Mouse (Mus musculus): ENCODE measurements at regions not wholly inside any gene's neighbourhood (a gene's known extent, or its start where the extent isn't known, plus 50 kb on each side); places are given as distances from the start of the nearest gene placed in this dataset.

DNA sequence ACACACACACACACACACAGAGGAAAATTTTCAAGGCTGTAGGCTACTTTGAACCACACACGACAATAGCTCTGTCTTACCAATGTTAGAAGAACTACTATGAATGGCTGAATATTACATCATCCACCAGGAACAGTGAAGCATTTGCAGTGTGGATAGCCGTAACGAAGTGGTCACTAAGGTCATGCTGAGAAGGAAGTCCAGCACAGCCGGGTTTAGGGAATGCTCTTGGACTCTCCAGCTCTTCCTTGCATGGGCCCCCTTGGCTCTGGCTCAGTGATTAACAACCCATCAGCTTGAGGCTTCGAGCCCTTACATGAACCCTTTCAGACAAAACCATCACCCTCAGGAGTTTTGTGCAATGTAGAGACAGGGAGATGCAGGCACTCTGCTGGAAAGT, 245.3 kb downstream of the Adamts20 start:
- H3K27me3 ChIP-seq (ENCODE audit: control insufficient read depth, insufficient read depth, low read length), result no peaks in the 10 kb centered on the region
- DNase-seq (ENCODE audit: low spot score) (no peak), ATAC-seq (replicated peaks; ENCODE audit: insufficient number of reproducible peaks, low FRiP score, low TSS enrichment, low read depth) (no peak)
- no peak overlapping the region for H3K4me2 ChIP-seq (ENCODE audit: low read depth, low read length)
- no peak overlapping the region for H3K9ac ChIP-seq (replicated peaks; ENCODE audit: low read length)
- no peaks in the 10 kb centered on the region for H3K36me3 ChIP-seq (replicated peaks; ENCODE audit: control insufficient read depth, insufficient read depth, low read depth, low read length)
- H3K4me3 ChIP-seq (ENCODE audit: low read depth, low read length), result no peak overlapping the region
- no peak overlapping the region for H3K27ac ChIP-seq (replicated peaks; ENCODE audit: low read depth, low read length)
- no peaks in the 10 kb centered on the region for H3K9me3 ChIP-seq (replicated peaks; ENCODE audit: control insufficient read depth, low read length)
- no peaks in the 10 kb centered on the region for H3K4me1 ChIP-seq (ENCODE audit: control insufficient read depth, insufficient read depth, low read length)
- WGBS, result 42% methylated on average over 5 of the region's 5 CpGs

DNA sequence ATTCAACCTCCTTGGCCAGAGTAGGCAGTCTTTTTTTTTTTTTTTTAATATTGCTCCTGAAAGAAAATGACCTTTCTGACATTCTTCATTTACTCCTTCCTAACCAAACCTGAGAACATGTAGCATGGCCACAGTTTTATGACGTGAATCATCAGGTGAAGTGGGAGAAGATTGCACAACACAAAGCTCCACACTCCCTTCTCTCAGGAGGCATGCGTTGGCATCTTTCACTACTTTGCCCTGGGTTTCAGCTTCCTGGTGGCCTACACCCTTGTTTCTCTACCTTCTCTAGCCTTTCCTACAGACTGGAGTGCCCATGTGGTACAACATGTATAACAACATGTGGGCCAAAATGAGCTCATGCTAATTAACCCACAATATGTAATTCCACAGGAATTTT, 248.5 kb downstream of the Adamts20 start:
- H3K9ac ChIP-seq (replicated peaks; ENCODE audit: low read length), result no peak overlapping the region
- H3K4me3 ChIP-seq (ENCODE audit: low read depth, low read length), result no peak overlapping the region
- DNase-seq (ENCODE audit: low spot score) (no peak), ATAC-seq (replicated peaks; ENCODE audit: insufficient number of reproducible peaks, low FRiP score, low TSS enrichment, low read depth) (no peak)
- no peaks in the 10 kb centered on the region for H3K27me3 ChIP-seq (ENCODE audit: control insufficient read depth, insufficient read depth, low read length)
- no peak overlapping the region for H3K27ac ChIP-seq (replicated peaks; ENCODE audit: low read depth, low read length)
- 87% methylated on average over 2 of the region's 2 CpGs for WGBS
- no peak overlapping the region for H3K4me2 ChIP-seq (ENCODE audit: low read depth, low read length)
- H3K9me3 ChIP-seq (replicated peaks; ENCODE audit: control insufficient read depth, low read length), result no peaks in the 10 kb centered on the region
- peaks cover 2% of the 10 kb centered on the region; the same call in 1 of the 2 replicates for H3K4me1 ChIP-seq (ENCODE audit: control insufficient read depth, insufficient read depth, low read length)
- no peaks in the 10 kb centered on the region for H3K36me3 ChIP-seq (replicated peaks; ENCODE audit: control insufficient read depth, insufficient read depth, low read depth, low read length)

GRCm38 (mm10) chr15:94214440-94214839, 250.8 kb downstream of the Adamts20 start:
- H3K4me3 ChIP-seq (ENCODE audit: low read depth, low read length), result no peak overlapping the region
- H3K9ac ChIP-seq (replicated peaks; ENCODE audit: low read length), result no peak overlapping the region
- WGBS, result 17% methylated on average over 9 of the region's 9 CpGs
- DNase-seq (ENCODE audit: low spot score) (peak; percentile 88), ATAC-seq (replicated peaks; ENCODE audit: insufficient number of reproducible peaks, low FRiP score, low TSS enrichment, low read depth) (peak; percentile 70; the same call in 1 of the 2 replicates)
- H3K36me3 ChIP-seq (replicated peaks; ENCODE audit: control insufficient read depth, insufficient read depth, low read depth, low read length), result no peaks in the 10 kb centered on the region
- peaks cover 2% of the 10 kb centered on the region; the same call in 1 of the 2 replicates for H3K4me1 ChIP-seq (ENCODE audit: control insufficient read depth, insufficient read depth, low read length)
- no peaks in the 10 kb centered on the region for H3K9me3 ChIP-seq (replicated peaks; ENCODE audit: control insufficient read depth, low read length)
- no peaks in the 10 kb centered on the region for H3K27me3 ChIP-seq (ENCODE audit: control insufficient read depth, insufficient read depth, low read length)
- H3K27ac ChIP-seq (replicated peaks; ENCODE audit: low read depth, low read length), result peak overlapping the region; percentile 17; the same call in 1 of the 2 replicates
- 0 out of 2 replicates have a peak overlapping the region, but pooled peaks have one; percentile 6 for H3K4me2 ChIP-seq (ENCODE audit: low read depth, low read length)

- DNase-seq (ENCODE audit: low spot score) (peak; percentile 78), ATAC-seq (replicated peaks; ENCODE audit: insufficient number of reproducible peaks, low FRiP score, low TSS enrichment, low read depth) (no peak)
- H3K4me2 ChIP-seq (ENCODE audit: low read depth, low read length), result no peak overlapping the region
- H3K9ac ChIP-seq (replicated peaks; ENCODE audit: low read length), result no peak overlapping the region
- H3K4me1 ChIP-seq (ENCODE audit: control insufficient read depth, insufficient read depth, low read length), result peaks cover 2% of the 10 kb centered on the region; the same call in 1 of the 2 replicates
- no peaks in the 10 kb centered on the region for H3K27me3 ChIP-seq (ENCODE audit: control insufficient read depth, insufficient read depth, low read length)
- H3K36me3 ChIP-seq (replicated peaks; ENCODE audit: control insufficient read depth, insufficient read depth, low read depth, low read length), result no peaks in the 10 kb centered on the region
- WGBS, result 28% methylated on average over 4 of the region's 4 CpGs
- H3K27ac ChIP-seq (replicated peaks; ENCODE audit: low read depth, low read length), result no peak overlapping the region
- H3K9me3 ChIP-seq (replicated peaks; ENCODE audit: control insufficient read depth, low read length), result no peaks in the 10 kb centered on the region
- no peak overlapping the region for H3K4me3 ChIP-seq (ENCODE audit: low read depth, low read length)
Measured at GRCm38 (mm10) chr15:94213393-94213792, 251.8 kb downstream of the Adamts20 start.

DNA sequence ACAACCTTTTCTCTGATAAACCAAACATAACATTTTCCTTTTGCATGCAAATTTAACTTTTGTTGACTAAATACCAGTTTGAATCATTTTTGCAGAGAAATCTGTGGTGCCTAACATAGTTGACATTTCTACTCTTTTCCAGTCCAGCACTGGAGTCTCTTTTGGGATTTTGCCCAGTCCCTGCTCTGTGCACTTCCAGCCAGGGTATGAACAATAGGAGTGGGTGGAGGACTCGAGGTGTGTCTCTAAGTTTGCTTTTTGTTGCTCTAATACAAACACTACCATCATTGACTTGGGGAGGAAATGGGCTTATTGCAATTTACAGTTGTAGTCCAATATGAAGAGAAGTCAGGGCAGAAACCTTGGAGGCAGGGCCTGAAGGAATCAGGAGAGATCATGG, 256.7 kb downstream of the Adamts20 start:
- 65% methylated on average over 1 of the region's 1 CpGs for WGBS

DNA sequence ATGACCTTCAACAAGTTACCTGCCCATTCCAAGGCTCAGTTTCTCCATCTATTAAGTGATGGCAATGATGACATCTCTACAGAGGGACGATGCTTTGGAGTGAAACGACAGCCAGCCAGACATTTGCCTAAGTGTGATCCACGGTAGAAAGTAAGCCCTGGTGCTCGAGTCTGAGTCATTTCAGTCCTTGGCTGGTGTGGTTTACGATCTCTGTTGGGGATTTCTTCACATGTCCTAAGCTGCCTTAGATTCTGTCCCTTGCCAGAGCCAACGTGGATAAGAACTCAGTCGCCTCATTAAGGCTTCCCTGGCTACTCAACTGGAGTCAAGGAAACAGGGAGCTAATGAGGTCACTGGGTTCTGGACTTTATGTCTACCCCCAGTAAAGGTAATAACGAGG, 258.8 kb downstream of the Adamts20 start:
- Histone ChIP-seq H3K9ac (replicated peaks; ENCODE audit: low read length) (no peak overlapping the region), H3K4me3 (ENCODE audit: low read depth, low read length) (no peak overlapping the region), H3K9me3 (replicated peaks; ENCODE audit: control insufficient read depth, low read length) (no peaks in the 10 kb centered on the region), H3K36me3 (replicated peaks; ENCODE audit: control insufficient read depth, insufficient read depth, low read depth, low read length) (no peaks in the 10 kb centered on the region), H3K27ac (replicated peaks; ENCODE audit: low read depth, low read length) (no peak overlapping the region), H3K27me3 (ENCODE audit: control insufficient read depth, insufficient read depth, low read length) (no peaks in the 10 kb centered on the region), H3K4me1 (ENCODE audit: control insufficient read depth, insufficient read depth, low read length) (no peaks in the 10 kb centered on the region), H3K4me2 (ENCODE audit: low read depth, low read length) (no peak overlapping the region)
- DNase-seq (ENCODE audit: low spot score) (no peak), ATAC-seq (replicated peaks; ENCODE audit: insufficient number of reproducible peaks, low FRiP score, low TSS enrichment, low read depth) (no peak)
- 81% methylated on average over 8 of the region's 8 CpGs for WGBS

More for the DNA sequence above, 256.7 kb downstream of the Adamts20 start:
- no peak for DNase-seq (ENCODE audit: low spot score)
- Histone ChIP-seq H3K36me3 (replicated peaks; ENCODE audit: control insufficient read depth, insufficient read depth, low read depth, low read length) (no peaks in the 10 kb centered on the region), H3K4me3 (ENCODE audit: low read depth, low read length) (no peak overlapping the region), H3K4me2 (ENCODE audit: low read depth, low read length) (no peak overlapping the region), H3K9me3 (replicated peaks; ENCODE audit: control insufficient read depth, low read length) (no peaks in the 10 kb centered on the region), H3K4me1 (ENCODE audit: control insufficient read depth, insufficient read depth, low read length) (peaks cover 2% of the 10 kb centered on the region; the same call in 1 of the 2 replicates), H3K27ac (replicated peaks; ENCODE audit: low read depth, low read length) (no peak overlapping the region), H3K27me3 (ENCODE audit: control insufficient read depth, insufficient read depth, low read length) (no peaks in the 10 kb centered on the region), H3K9ac (replicated peaks; ENCODE audit: low read length) (no peak overlapping the region)
- ATAC-seq (replicated peaks; ENCODE audit: insufficient number of reproducible peaks, low FRiP score, low TSS enrichment, low read depth), result no peak

- DNase-seq (ENCODE audit: low spot score), result peak; percentile 59
- 32% methylated on average over 11 of the region's 11 CpGs for WGBS
- Histone ChIP-seq H3K9ac (replicated peaks; ENCODE audit: low read length) (no peak overlapping the region), H3K27me3 (ENCODE audit: control insufficient read depth, insufficient read depth, low read length) (no peaks in the 10 kb centered on the region), H3K27ac (replicated peaks; ENCODE audit: low read depth, low read length) (no peak overlapping the region), H3K4me2 (ENCODE audit: low read depth, low read length) (no peak overlapping the region), H3K36me3 (replicated peaks; ENCODE audit: control insufficient read depth, insufficient read depth, low read depth, low read length) (no peaks in the 10 kb centered on the region), H3K9me3 (replicated peaks; ENCODE audit: control insufficient read depth, low read length) (no peaks in the 10 kb centered on the region), H3K4me1 (ENCODE audit: control insufficient read depth, insufficient read depth, low read length) (no peaks in the 10 kb centered on the region), H3K4me3 (ENCODE audit: low read depth, low read length) (no peak overlapping the region)
- no peak for ATAC-seq (replicated peaks; ENCODE audit: insufficient number of reproducible peaks, low FRiP score, low TSS enrichment, low read depth)
Measured at GRCm38 (mm10) chr15:94205309-94205893, 259.8 kb downstream of the Adamts20 start.

DNA sequence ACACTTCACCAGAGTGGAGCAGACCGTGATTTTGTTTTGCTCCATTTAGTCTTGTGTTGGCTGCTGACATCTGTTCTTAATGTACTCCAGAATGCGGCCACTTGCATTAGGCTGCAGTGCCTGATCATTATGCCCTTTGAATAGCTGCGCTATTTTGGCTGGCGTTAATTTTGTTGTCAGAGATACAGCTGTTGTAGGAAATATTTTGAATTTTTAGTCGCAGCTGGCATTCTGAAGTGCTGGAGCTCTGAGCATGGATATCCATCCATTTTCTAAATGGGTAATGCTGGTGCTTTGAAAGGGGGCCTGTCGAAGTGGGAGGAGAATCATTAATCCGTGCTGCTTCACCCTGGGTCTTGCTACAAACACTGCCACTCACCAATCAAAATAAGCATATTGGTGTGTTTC, 275.1 kb downstream of the Adamts20 start:
- peak; percentile 75 for DNase-seq (ENCODE audit: low spot score)
- H3K9me3 ChIP-seq (replicated peaks; ENCODE audit: control insufficient read depth, low read length), result no peaks in the 10 kb centered on the region
- H3K4me3 ChIP-seq (ENCODE audit: low read depth, low read length), result no peak overlapping the region
- H3K27me3 ChIP-seq (ENCODE audit: control insufficient read depth, insufficient read depth, low read length), result no peaks in the 10 kb centered on the region
- no peaks in the 10 kb centered on the region for H3K4me1 ChIP-seq (ENCODE audit: control insufficient read depth, insufficient read depth, low read length)
- 21% methylated on average over 7 of the region's 7 CpGs for WGBS
- H3K9ac ChIP-seq (replicated peaks; ENCODE audit: low read length), result no peak overlapping the region
- H3K27ac ChIP-seq (replicated peaks; ENCODE audit: low read depth, low read length), result no peak overlapping the region
- no peaks in the 10 kb centered on the region for H3K36me3 ChIP-seq (replicated peaks; ENCODE audit: control insufficient read depth, insufficient read depth, low read depth, low read length)
- no peak for ATAC-seq (replicated peaks; ENCODE audit: insufficient number of reproducible peaks, low FRiP score, low TSS enrichment, low read depth)
- H3K4me2 ChIP-seq (ENCODE audit: low read depth, low read length), result no peak overlapping the region
